Mouse (Mus musculus): ENCODE measurements around the gene Slc45a1.

The Slc45a1 gene

DNA sequence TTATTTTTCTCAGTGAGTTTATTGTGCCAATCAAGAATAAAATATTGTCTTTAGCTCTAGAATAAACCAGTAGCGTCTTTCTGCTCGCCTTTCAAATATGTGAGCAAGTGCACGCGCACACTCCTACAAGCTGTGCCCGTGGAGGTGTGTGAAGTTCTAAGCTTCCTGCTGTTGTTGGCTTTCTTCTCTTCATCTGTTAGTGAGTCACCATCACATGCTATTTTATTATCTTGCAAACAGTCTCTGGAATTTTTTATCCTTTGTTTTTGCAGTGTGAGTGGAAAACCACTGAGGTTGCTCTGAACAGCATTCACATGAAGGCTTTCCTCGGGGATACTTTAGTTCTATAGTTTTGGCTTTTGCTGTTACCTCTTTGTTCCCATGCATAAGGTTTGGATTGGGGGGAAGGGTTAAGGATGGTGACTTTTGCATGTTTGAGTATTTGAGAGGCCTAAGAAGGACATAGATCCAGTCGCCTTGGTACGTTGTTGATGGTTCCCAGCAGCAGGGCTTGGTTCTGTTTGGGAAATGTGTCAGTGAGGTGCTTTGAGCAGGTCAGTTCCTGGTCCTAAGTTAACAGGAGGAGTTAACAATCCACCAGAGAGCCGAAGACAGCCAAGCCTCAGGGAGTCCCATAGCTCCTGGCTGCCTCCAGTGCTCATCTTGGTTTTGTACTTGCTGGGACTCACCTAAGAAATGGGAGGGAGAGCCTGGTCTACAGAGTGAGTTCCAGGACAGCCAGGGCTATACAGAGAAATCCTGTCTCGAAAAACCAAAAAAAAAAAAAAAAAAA lies 69.8 kb downstream of the Slc45a1 start:
- DNase-seq (ENCODE audit: low read depth, low spot score): no peak
